Mouse (Mus musculus): ENCODE results near the gene Mpz.
A peak's percentile ranks its signal among the peaks of the same experiment; 100 is the strongest.

Mpz gene

DNA sequence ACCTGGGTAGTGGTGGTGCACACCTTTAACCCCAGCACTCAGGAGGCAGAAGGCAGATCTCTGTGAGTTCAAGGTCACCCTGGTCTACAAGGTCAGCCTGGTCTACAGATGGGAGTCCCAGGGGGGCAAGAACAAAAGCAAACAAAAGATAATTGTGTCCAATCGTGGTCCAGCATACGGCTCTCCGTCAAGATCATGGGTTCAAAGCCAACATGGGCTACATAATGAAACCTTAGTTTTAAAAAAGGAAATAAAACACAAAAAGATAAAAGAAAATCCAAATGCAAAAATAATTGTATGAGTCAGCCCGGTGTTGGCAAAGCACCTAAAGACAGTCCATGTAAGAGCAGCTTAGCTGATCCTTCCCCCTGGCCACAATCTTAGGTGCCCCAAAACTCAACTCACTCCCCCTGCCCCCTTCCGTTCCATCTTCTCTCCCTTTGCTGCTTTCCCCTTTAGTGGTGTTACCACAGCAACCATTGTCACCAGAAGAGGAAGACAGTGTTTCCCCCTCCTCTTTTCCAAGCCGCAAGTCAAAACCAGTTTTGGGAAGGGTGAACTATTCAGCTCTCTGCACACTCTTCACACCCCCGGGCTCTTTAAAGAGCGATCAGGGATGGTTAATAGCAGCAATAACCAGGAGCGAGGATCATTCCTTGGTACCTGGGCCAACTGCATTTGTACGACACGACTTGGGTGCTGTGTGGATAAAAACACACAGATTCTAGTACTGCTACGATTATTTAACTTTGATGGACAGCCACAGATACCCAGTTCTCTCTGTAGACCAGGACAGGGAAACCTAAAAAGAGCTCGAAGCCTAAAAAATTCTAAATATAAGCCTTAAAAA is 37.6 kb downstream of the Mpz start:
- DNase-seq (ENCODE audit: low spot score in 2 of 2): no peak

DNA sequence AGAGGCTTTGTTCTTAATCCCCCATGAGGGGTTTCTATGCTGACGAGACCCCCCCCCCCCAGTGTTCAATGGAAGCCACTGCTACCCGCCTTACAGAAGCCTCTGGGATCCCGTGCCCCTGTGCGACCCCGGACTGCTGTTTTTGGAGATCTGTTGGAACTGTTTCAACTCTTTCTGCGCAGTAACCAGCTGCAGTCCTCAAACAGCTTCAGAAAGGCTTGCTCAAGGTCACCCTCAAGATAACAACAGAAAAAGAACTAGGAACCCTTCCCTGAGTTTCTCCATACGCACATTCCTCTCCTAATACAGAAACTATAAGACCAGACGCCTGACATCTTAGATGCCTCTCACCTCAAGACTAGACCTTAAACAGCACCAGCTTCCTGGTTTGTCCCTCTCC is 38.5 kb downstream of the Mpz start:
- no peak for DNase-seq (ENCODE audit: low spot score in 2 of 2)

DNA sequence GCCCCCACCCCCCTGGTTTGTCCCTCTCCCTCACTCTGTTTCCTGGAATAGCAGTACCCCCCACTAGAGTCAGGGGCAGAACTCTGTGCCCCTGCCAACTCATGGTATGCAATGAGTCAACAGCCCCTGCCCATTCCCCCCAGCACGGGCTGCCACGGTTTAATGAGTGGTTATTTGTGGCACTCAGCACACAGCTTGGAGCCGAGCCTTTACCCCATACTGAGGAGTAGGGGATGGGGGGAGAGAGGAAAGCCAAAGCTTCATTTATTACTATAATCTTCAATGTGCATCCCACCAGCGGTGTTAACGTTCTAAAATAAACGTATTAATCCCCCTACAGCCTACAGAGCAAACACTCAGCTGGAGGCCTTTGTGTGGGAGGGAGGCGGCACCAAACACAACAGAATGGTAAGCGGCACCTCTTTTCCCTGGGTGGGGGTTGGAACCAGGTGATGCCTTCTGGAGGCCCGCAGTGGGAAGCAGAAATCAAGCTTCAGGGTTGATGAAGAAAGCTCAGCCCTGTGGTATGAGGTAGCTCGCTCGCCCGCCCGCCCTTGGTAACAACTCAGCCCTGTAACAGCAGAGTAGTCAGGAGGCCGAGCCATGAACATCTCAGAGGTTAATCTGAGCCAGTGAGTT is 39.1 kb downstream of the Mpz start:
- DNase-seq (ENCODE audit: low spot score in 2 of 2): no peak

DNA sequence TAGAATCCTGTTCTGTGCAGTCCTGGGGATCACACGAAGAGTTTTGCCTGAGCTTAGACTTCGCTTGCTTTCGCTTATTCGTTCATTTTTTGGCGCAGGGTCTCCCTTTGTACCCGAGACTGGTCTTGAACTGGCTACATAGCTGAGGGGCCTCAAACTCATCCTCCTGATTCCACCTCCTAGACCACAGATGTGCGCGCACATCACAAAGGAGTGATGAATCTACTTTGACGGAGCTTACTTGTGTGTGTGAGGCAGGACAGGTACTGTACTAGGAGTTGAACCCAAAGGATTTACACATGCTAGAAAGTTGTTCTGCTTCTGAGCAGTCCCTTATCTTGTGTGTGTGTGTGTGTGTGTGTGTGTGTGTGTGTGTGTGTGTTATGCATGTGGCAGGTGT is 40.3 kb downstream of the Mpz start:
- no peak for DNase-seq (ENCODE audit: low spot score in 2 of 2)

DNA sequence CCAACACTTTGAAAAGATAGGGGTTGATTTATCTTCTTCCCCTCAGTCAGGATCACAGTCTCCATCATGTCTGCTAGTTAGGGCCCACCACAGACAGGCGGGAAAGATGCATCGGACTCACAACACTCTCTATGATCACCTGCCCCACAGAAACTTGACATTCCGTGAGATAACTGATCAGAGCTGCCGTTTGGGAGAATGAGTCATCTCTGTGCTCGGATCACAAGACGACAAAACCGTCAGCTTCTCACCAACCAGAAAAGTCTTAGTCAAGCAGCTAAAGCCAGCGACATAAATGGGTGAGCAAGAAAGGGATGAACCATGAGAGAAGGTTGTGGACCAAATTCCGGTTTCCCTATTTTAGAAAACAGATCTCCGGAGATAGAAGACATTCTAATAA is 41.8 kb downstream of the Mpz start:
- no peak for DNase-seq (ENCODE audit: low spot score in 2 of 2)

DNA sequence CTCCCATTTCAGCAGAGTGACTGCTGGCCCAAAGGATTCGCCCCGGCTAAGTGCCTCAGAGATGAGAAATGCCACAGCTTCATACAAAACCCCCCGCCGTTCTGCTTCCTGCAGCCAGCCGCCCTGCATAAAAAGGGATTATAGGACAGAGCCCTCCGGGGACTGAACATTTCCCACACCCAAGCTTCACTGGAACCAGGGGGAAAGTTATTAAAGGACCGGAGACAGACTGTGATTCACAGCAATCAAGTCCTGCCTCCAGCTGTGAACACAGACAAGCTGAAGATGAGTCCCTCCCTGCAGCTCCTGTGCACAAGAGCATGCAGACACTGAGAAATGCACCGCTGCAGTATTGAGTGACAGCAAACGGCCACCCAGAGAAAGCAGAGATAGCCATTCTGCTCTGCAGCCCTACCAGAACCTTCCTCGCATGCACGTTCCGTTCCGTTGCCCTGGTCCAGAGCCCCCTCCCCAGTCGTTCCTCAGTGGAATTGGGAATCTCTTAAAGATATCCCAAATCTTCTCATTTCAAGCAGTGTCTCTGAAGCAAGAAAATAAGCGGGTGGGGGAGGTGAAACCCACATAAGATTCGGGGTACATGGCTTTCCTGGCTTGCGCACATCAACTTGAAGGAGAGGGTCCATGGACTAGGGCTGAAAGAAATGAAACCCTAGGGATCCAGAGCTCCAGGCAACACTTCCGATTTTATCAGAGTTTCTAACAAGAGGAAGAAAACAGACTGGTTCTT is 42.8 kb downstream of the Mpz start:
- DNase-seq (ENCODE audit: low spot score in 2 of 2): no peak

DNA sequence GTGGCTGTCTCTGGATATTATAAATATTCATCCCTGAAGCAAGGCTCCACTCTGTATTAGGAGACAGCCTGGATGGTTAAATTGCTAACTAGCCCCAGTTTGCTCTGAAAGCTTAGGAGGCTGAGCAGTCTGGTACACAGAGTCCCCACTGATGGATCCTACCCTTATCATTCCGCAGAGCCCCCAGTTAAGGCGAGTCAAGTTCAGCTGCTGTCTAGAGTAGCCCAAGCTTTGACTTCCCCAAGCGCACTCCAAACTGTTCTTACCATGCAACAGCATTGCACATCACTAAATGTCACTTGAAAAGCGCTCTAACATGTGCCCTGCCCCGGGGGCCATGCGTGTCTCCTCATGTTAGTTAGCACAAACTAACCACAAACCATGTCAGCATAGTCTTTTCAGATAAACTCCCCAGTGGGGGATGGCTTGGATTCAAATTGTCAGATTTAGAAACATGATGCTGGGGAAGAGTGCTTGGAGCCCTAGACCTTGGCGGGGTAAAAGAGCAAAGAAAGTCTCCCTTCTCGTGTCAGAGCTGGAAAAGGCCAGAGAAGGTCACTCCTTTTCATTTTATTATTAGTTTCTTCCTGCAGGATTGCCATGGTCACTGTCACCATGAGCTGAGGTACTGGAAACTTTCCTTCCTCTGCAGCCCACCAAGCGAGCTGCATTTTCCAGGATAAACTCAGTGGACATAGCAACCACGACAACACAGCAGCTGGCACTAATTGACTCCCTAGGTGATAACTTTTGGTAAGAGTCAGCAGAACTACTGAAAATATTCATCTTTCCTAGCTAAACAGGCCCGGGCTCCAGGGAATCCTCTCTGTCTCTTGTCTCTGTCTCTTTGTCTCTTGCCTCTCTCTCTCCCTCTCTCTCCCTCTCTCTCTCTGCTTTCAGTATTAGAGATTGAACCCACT is 43.7 kb downstream of the Mpz start:
- no peak for DNase-seq (ENCODE audit: low spot score in 2 of 2)

DNA sequence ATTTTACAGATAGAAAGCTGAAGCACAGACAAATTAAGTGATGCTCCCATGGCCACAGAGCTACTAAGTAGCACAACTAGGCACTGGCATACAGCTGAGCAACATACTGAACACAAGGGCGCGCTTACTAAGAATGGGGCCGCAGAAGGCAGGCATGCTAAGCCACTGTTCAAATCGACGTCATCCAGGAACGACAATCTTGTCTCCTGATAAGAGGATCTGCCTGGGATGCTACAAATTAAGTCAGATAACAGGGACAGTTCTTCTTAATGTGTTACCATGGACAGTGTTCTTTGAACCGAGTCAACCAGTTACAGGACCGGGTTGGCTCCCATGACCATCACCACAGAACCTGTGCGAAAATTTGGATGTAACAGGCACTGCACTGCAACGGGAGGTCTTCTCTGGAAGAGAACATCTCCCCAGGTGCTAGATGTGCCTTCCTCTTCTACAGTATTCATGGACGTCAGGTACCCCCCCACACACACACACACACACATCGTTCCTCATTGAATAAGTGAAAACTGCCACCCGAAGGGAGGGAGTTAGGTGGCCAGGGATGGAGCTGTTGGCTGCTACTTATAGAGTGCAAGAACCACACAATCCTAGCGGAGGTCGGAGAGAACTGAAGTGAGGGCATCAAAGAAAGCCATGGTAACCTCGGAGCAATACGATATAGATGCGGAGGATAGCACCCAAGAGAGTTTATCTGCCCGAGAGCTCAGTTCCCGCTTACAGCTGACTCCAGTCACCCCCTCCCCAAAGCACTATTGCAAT is 44.7 kb downstream of the Mpz start:
- no peak for DNase-seq (ENCODE audit: low spot score in 2 of 2)

DNA sequence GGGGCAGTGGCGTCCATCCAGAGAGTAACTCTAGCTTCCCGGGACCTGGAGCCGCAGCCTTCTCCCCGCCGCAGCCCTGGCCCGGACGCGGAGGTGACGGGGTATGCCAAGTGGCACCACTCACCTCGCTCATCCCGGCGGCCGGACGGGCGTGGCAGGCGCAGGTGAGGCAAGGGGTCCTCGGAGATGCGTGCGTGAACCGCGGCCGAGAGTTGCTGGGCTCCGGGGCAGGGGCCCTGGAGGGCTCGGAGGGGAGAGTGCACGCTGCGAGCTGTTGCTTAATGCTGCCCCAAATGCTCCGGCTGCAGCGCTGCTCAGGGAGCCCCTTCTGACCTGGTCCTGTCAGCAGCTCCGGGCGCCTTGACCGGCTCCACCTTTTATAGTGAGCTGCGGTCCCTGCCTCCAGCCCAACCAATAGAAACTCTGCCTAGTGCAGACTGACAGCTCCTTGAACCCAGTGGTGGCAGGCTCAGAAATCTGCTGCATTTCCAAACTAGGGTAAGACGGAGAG is 45.4 kb downstream of the Mpz start, which contains the start of gene Pcp4l1:
TSS of gene Pcp4l1 (minus strand) at position 382 of the 511 bp plus-strand sequence.
- DNase-seq (ENCODE audit: low spot score in 2 of 2): peak; percentile 57 to 58

DNA sequence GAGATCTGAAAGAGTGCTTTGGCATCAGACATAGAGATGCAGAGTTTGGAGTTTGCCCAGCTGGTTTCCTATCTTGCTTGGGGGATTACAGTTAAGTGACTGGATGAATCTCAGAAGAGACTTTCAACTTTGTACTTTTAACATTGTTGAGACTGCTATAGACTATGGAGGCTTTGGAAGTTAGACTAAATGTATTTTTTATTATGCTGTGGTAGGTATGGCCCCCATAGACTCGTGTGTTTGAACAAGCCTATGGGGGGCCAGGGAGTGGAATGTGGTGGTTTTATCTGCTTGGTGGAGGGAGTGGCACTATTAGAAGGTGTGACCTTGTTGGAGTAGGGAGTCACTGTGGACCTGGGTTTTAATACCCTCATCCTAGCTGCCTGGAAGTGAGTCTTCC is 49.0 kb downstream of the Mpz start:
- DNase-seq (ENCODE audit: low spot score in 2 of 2): no peak

DNA sequence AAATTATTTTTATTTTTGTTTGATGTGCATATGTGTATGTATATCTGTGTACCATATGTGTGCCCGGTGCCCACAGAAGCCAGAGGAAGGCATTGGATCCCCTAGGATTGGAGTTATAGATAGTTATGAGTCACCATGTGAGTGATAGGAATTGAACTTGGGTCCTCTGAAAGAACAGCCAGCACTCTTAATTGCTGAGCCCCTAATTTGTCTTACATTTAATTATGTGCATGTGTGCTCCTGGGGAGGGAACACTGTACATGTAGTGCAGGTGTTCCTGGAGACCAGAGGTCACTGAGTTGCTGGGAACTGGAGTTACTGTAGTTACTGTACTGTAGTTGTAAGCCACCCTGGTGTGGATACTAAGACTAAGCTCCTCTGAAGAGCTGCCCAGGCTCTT is 50.3 kb downstream of the Mpz start:
- DNase-seq (ENCODE audit: low spot score in 2 of 2): no peak

DNA sequence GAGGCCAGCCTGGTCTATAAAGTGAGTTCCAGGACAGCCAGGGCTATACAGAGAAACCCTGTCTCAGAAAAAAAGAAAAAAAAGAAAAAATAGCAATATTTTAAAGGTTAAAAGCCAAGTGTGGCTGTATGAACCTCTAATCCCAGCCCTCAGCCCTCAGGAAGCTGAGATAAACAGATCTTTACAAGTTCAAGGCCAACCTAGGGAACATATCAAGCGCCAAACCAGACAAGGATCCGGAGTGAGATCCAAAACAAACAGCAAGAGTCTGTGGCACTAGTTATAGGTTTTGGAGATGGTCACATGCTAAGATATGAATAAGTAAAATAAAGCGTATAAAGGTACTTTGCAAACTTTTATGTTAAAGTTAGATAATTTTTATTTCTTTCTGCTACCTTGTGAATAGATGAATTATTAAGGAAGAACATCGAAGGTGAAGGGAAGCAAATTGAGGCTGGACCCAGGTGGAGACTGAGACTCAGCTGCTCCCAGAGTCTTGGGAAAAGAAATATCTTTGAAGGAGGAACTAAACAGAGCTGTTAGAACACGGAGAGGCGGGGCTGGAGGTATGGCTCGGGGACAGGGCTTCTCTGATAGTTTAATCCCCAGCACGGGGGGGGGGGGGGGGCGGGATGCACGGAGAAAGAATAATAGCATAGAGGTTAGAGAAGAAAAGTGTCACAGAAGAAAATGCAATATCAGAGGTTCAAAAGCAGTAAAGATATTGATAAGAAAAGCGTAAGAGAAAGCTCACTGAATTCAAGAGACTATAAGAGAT is 53.1 kb downstream of the Mpz start:
- DNase-seq (ENCODE audit: low spot score in 2 of 2): no peak

DNA sequence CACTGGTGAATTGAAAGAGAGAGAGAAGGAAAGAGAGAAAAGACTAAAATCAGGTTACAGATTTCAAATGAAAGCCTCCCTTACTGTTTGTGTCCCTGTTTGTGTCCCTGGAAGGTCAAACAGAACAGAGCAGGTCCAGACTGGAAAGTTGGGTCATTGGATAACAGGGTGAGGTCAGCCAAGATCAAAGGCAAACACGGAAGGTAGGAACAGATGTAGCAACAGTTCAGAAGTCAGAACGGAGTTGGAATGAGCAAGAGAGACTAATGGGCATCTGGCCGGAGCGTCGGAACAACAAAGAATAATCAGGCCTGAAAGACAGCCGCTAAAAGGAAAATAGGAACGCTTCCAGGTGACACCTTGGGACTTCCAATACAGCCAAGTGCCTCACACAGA is 53.7 kb downstream of the Mpz start:
- no peak for DNase-seq (ENCODE audit: low spot score in 2 of 2)

DNA sequence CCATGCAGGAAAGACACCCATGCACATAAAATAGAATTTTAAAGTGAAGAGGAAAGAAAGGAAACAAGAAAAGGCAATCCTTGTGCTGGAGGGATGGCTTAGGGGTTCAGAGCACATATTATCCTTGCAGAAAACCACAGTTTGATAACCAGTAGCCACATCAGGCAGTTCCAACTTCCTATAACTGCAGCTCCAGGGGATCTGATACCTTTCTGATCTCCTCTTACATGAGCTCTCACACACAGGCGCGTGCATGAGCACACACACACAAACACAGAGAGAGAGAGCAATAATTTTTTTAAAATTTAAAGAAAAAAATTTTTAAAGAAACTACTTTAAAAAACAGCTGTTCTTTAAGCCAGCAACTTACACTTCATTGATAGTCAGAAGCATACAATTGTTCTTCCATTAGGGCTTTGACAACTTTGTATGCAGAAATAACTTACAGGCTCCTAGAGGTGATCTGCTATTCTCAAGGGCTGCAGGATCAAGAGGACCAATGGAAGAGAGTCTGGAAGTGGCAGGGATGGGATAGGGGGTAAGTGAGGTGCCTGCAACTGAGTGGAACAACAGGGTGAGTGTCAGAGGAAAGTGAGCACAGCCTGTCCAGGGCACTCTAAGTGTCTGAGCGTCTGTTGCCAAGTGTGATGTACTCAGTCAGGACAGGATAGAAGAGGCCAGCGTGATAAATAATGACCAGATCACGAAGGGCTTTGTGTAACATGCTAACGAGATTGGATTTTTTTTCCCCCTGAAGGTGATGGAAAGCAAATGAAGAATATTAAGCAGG is 55.4 kb downstream of the Mpz start:
- no peak for DNase-seq (ENCODE audit: low spot score in 2 of 2)

DNA sequence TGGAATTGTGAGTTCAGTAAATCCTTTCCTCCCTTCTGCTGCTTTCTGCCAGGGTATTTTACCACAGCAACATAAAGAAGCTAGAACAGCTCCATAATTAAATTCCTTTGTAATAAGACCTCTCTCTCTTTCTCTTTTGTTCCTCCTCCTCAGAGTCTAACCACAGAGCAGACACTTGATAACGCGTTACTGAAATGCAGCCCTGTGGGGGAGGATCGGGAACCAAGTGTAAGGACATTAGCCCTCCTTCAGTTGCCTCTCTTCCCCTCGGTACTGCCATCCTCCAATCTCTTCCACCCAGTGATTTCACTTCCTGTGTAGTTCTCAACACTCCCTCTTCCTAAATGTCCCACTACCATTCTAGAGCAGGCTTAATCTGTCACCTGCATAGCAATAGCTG is 58.9 kb downstream of the Mpz start:
- no peak for DNase-seq (ENCODE audit: low spot score in 2 of 2)
